Mouse (Mus musculus): ENCODE data around the gene Guk1. TPM values are rescaled to one million over a fixed set of nuclear protein-coding genes. Genes with fewer than 3 reads are reported as not detected.

Guk1 gene
- polyA plus RNA-seq, 2 experiments, result 40.2 to 64.2 TPM

- WGBS (ENCODE audit: insufficient replicate concordance), result under 1% methylated on average over 63 of the region's 63 CpGs
Measured at GRCm38 (mm10) chr11:59202081-59202995, 10.3 kb upstream of the Guk1 start, which contains the start of gene Mrpl55. Mrpl55 (plus strand) TSS chr11:59202486.

GRCm38 (mm10) chr11:59201216-59202002 lies 9.4 kb upstream of the Guk1 start:
- DNase-seq (ENCODE audit: low read depth in 3 of 3, low spot score in 3 of 3), result peak in 1 of 3 experiments; percentile 45
- Histone ChIP-seq H3K4me3 (ENCODE audit: insufficient read depth in 1 of 2, low read depth in 2 of 2, low read length in 2 of 2) (peak overlapping the region; percentile 73 to 97), H3K9ac (replicated peaks) (peak overlapping the region; percentile 85), H3K9me3 (ENCODE audit: control insufficient read depth, low read length) (no peaks in the 10 kb centered on the region), H3K4me1 (replicated peaks; ENCODE audit: control insufficient read depth in 2 of 2, insufficient read depth in 2 of 2, low read length in 1 of 2) (peaks cover 11 to 15% of the 10 kb centered on the region in 2 experiments), H3K27ac (peak overlapping the region; percentile 70), H3K4me2 (ENCODE audit: low read depth) (peak overlapping the region; percentile 96), H3K27me3 (ENCODE audit: control insufficient read depth, insufficient read depth, low read length) (no peaks in the 10 kb centered on the region), H3K36me3 (replicated peaks; ENCODE audit: control insufficient read depth, insufficient read depth, low read depth) (peaks cover 14% of the 10 kb centered on the region)
- WGBS (ENCODE audit: insufficient replicate concordance), result 11% methylated on average over 16 of the region's 16 CpGs
- TF ChIP-seq EP300 (IDR thresholded peaks at IDR 0.05; ENCODE audit: low read depth), result no peak
- TF ChIP-seq CTCF (IDR thresholded peaks at IDR 0.05; ENCODE audit: low read depth), result no peak
- peak; percentile 7; the same call in 1 of the 2 replicates for ATAC-seq (ENCODE audit: insufficient read depth)

More at GRCm38 (mm10) chr11:59202081-59202995, 10.3 kb upstream of the Guk1 start, which contains the start of gene Mrpl55:
- no peaks in the 10 kb centered on the region for H3K27me3 ChIP-seq (ENCODE audit: control insufficient read depth, insufficient read depth, low read length)
- DNase-seq (ENCODE audit: low read depth in 3 of 3, low spot score in 3 of 3), result peak; percentile 84 to 90 (median 86)
- peaks cover 15% of the 10 kb centered on the region for H3K36me3 ChIP-seq (replicated peaks; ENCODE audit: control insufficient read depth, insufficient read depth, low read depth)
- H3K4me3 ChIP-seq (ENCODE audit: insufficient read depth in 1 of 2, low read depth in 2 of 2, low read length in 2 of 2), result peak within 1 kb of the TSS; percentile 73 to 97
- H3K27ac ChIP-seq, result peak within 1 kb of the TSS; percentile 70
- no peaks in the 10 kb centered on the region for H3K9me3 ChIP-seq (ENCODE audit: control insufficient read depth, low read length)
- peak within 1 kb of the TSS; percentile 96 for H3K4me2 ChIP-seq (ENCODE audit: low read depth)
- TF ChIP-seq EP300 (IDR thresholded peaks at IDR 0.05; ENCODE audit: low read depth) (no peak), CTCF (IDR thresholded peaks at IDR 0.05; ENCODE audit: low read depth) (no peak)
- peaks cover 11 to 15% of the 10 kb centered on the region in 2 experiments for H3K4me1 ChIP-seq (replicated peaks; ENCODE audit: control insufficient read depth in 2 of 2, insufficient read depth in 2 of 2, low read length in 1 of 2)
- H3K9ac ChIP-seq (replicated peaks), result peak within 1 kb of the TSS; percentile 85
- ATAC-seq (ENCODE audit: insufficient read depth), result peak; percentile 95

- Histone ChIP-seq H3K4me1 (replicated peaks; ENCODE audit: control insufficient read depth in 2 of 2, insufficient read depth in 2 of 2, low read length in 1 of 2) (peaks cover 3 to 6% of the 10 kb centered on the region in 2 experiments), H3K4me2 (ENCODE audit: low read depth) (no peak overlapping the region), H3K27ac (no peak overlapping the region), H3K9ac (replicated peaks) (no peak overlapping the region), H3K4me3 (ENCODE audit: insufficient read depth in 1 of 2, low read depth in 2 of 2, low read length in 2 of 2) (no peak overlapping the region), H3K36me3 (replicated peaks; ENCODE audit: control insufficient read depth, insufficient read depth, low read depth) (no peaks in the 10 kb centered on the region; the same call in 1 of the 2 replicates), H3K27me3 (ENCODE audit: control insufficient read depth, insufficient read depth, low read length) (no peaks in the 10 kb centered on the region), H3K9me3 (ENCODE audit: control insufficient read depth, low read length) (no peaks in the 10 kb centered on the region)
- ATAC-seq (ENCODE audit: insufficient read depth), result no peak
- TF ChIP-seq CTCF (IDR thresholded peaks at IDR 0.05; ENCODE audit: low read depth) (no peak), EP300 (IDR thresholded peaks at IDR 0.05; ENCODE audit: low read depth) (no peak)
- DNase-seq (ENCODE audit: low read depth in 3 of 3, low spot score in 3 of 3), result no peak
Measured at GRCm38 (mm10) chr11:59196230-59196629, 4.2 kb upstream of the Guk1 start.

- TF ChIP-seq EP300 (IDR thresholded peaks at IDR 0.05; ENCODE audit: low read depth), result peak; percentile 40; the same call in 1 of the 2 replicates
- no peak for TF ChIP-seq CTCF (IDR thresholded peaks at IDR 0.05; ENCODE audit: low read depth)
- ATAC-seq (ENCODE audit: insufficient read depth) (peak; percentile 96), DNase-seq (ENCODE audit: low read depth in 3 of 3, low spot score in 3 of 3) (peak; percentile 75 to 89 (median 80))
- no peaks in the 10 kb centered on the region for H3K36me3 ChIP-seq (replicated peaks; ENCODE audit: control insufficient read depth, insufficient read depth, low read depth)
- WGBS (ENCODE audit: insufficient replicate concordance), result under 1% methylated on average over 59 of the region's 59 CpGs
- peak overlapping the region; percentile 62 to 77 for H3K4me3 ChIP-seq (ENCODE audit: insufficient read depth in 1 of 2, low read depth in 2 of 2, low read length in 2 of 2)
- peak overlapping the region; percentile 71 for H3K9ac ChIP-seq (replicated peaks)
- H3K4me2 ChIP-seq (ENCODE audit: low read depth), result peak overlapping the region; percentile 94
- H3K4me1 ChIP-seq (replicated peaks; ENCODE audit: control insufficient read depth in 2 of 2, insufficient read depth in 2 of 2, low read length in 1 of 2), result peaks cover 8 to 10% of the 10 kb centered on the region in 2 experiments
- no peaks in the 10 kb centered on the region for H3K9me3 ChIP-seq (ENCODE audit: control insufficient read depth, low read length)
- H3K27me3 ChIP-seq (ENCODE audit: control insufficient read depth, insufficient read depth, low read length), result no peaks in the 10 kb centered on the region
- H3K27ac ChIP-seq, result peak overlapping the region; percentile 94
Measured at GRCm38 (mm10) chr11:59191231-59192058, 567 bp downstream of the Guk1 start.

All from liver, embryonic 14.5 days (tissue).